Mouse (Mus musculus): Measurements from ENCODE around the gene Kctd12. TPM values are rescaled to one million over a fixed set of nuclear protein-coding genes. Genes with fewer than 3 reads are reported as not detected.

Kctd12 gene
- total RNA-seq (2021): 10 to 100 TPM; 59.3 to 62.0 TPM

DNA sequence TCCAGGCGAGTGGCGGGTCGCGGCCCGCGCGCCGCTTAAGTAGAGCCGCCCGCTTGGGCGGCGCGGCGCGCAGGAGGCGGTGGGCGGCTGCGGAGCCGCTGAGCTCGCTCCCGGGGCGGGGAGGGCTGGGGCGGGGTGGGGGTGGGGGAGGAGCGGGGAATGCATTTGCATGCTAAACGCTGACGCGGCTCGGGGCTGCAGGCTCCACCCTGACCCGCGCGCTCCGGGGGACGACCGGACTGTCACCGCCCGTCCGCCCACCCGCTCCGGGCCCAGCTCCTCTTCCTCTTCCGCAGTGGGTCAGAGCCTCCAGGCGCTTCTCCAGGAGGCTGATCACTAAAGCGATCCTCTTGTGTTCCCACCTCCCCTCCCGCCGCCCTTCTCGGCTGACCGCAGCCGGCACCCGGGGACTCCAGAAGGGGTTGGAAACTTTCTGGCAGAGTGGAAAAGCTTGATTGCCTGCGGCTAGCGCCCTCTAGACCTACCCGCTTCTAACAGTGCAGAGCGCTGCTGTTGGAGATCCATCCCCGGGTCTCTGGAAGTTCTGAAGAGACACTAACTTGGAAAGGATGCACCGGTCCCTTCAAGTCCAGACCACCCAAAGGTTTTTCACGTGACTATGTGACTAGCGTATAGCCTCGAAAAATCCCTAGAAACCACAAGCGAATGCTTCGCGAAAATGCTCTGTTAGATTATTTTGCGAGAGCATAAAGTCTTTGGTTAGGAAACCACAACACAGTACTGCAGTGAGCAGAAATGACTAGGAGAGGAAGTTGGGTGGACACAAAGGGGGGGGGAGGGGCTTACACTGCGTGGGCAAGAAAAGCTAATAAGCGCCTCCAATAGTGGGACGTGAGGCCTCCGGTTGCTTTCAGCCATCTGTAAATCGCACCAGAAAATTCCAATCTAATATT lies at the start of gene Kctd12:
Kctd12 (minus strand) TSS at position 11 of the 914 bp plus-strand sequence.
- peak; percentile 66 to 92 for DNase-seq (ENCODE audit: extremely low spot score in 1 of 2, low spot score in 2 of 2)
- intact Hi-C loops (cut with DNase I): loop anchor here (5.0 to 10.0 kb wide), 5 partner anchors 178 to 1208 kb away; no protein-coding TSS in a partner anchor

DNA sequence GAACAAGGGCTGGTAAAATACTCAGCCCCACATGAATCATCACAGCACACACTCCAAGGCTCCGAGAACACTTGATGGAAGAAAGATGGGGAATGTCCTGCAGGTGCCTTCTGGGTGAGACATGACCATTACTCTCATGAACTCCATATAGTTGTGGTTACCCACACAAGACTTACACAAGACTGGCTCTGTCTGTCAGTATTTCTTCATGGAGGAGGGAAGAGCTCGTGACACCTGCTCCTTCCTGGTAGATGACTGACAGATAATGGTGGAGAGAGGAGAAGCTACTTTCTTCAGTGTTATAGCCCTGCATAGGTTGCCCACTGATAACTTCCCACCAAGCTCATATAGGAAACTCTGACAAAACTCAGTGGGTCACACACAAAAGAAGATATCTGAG lies 46.8 kb upstream of the Kctd12 start:
- intact Hi-C loops (cut with DNase I): no loop called here
- DNase-seq (ENCODE audit: extremely low spot score in 1 of 2, low spot score in 2 of 2): no peak

DNA sequence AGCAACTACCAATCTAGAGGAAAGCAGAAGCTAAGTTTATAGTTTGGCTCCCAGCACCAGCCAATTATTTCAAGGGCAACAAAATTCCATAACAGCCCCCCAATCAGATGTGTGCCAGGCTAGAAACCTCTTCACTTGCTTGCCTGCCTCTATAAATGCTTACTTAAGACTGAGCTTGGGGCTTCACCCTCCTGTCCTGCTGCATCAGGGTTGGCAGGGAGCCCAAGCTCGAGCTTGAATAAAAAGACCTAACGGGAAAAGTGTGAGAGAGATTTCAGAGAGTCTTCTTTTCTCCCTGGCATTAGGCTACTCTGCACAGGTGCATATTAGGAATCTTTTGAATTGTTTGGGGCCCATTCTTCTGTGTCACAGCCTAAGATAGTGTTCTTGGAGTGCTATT lies 37.6 kb upstream of the Kctd12 start:
- DNase-seq (ENCODE audit: extremely low spot score in 1 of 2, low spot score in 2 of 2): peak in 1 of 2 experiments; percentile 29

DNA sequence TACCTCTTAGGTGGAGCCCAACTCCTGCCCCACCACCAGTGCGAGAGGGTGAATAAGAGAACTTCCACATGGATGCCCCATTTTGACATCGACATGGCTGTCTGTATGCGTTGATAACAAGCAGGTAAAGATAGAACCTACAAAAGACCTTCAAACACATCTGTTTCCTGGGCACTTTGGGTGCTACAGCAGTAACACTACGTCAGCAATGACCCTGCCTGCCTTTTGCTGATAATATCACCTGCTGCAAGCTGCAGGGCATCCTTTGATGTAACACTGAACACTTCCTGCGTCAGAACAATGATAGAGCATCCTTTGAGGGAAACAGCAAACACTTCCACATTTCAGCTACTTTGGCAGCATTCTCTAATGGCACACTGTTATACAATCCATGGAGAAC lies 34.6 kb upstream of the Kctd12 start:
- intact Hi-C loops (cut with DNase I): loop anchor here (10.0 kb wide), 1 partner anchor 518 kb away; no protein-coding TSS in a partner anchor
- DNase-seq (ENCODE audit: extremely low spot score in 1 of 2, low spot score in 2 of 2): no peak

More for the DNA sequence above, 37.6 kb upstream of the Kctd12 start:
- intact Hi-C loops (cut with DNase I): no loop called here

DNA sequence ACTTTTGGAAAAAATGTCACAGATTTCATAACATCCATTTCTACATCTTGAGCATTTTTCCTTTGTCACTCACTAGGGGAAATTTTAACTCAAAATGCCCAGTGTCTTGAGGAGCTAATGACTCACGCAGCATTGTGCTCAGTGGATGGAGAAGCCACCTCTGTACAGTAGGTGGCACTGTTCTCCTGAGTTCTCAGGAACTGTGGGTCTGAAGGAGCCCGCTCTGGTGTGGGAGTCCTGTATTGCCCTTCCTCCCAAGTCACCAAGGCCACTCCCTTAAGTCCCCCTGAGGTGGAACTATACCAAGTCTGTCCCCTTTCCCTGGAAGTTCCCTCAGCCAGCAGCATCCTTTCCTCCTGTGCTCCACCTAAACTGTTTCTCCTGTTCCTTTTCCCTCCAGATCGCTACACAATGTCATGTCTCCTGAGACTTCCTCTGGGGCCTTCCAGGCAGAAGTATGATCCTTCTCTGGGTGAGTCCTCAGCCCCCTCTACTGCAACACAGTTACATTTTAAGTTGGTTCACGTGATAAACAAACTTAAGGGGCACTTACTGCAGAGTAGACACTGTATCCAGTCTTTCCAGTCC lies 30.2 kb upstream of the Kctd12 start:
- intact Hi-C loops (cut with DNase I): loop anchor here (5.0 to 10.0 kb wide), 3 partner anchors 40 to 522 kb away; partner anchors contain the start of gene Fbxl3
- peak; percentile 61 to 67 for DNase-seq (ENCODE audit: extremely low spot score in 1 of 2, low spot score in 2 of 2)

GRCm38 (mm10) chr14:103011782-103012181 lies 29.3 kb upstream of the Kctd12 start:
- intact Hi-C loops (cut with DNase I): loop anchor here (5.0 to 10.0 kb wide), 3 partner anchors 41 to 523 kb away; partner anchors contain the start of gene Fbxl3
- DNase-seq (ENCODE audit: extremely low spot score in 1 of 2, low spot score in 2 of 2): peak; percentile 32 to 54

GRCm38 (mm10) chr14:103007737-103008136 lies 25.3 kb upstream of the Kctd12 start:
- DNase-seq (ENCODE audit: extremely low spot score in 1 of 2, low spot score in 2 of 2): no peak
- intact Hi-C loops (cut with DNase I): no loop called here

DNA sequence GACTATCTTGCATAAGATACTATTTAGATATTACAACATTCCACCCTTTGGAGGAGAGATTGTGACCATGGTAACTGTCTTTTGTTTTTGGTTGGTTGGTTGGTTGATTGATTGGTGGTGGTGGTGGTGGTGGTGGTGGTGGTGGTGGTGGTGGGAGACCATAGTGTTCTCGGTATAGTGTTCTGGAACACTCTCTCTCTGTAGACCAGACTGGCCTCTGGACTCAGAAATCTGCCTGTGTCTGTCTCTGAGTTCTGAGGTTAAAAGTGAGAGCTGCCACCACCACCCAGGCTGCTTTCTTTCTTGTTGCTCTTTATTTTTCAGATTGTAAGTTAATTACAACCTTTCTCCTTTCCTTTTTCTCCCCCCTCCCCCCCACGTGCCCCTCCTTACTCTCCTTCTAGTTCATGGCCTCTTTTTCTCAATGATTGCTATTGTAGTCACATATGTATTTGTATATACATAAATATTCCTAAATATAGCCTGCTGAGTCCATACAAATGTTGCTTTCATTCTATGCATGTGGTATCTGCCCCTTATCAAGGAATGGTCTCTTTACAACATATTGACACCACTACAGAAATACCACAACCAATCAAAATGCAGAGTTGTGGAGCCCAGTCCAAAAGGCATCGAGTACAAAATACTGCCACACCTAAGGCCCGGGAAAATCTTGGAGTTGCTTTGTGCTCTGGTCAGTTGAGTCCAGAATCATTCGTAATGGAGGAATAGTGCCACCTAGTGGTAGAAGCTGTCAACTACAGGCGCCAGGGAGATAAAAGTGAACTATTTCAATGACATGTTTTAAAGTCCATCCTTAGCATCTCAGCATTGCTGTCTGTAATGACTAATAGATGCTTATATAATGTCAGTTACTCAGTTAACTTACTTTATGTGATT lies 12.5 kb upstream of the Kctd12 start:
- intact Hi-C loops (cut with DNase I): loop anchor here (5.0 kb wide), 1 partner anchor 1048 kb away; no protein-coding TSS in a partner anchor
- DNase-seq (ENCODE audit: extremely low spot score in 1 of 2, low spot score in 2 of 2): peak; percentile 68 to 81

GRCm38 (mm10) chr14:102990765-102991164 lies 8.3 kb upstream of the Kctd12 start:
- intact Hi-C loops (cut with DNase I): loop anchor here (5.0 kb wide), 1 partner anchor 1043 kb away; no protein-coding TSS in a partner anchor
- DNase-seq (ENCODE audit: extremely low spot score in 1 of 2, low spot score in 2 of 2): no peak

DNA sequence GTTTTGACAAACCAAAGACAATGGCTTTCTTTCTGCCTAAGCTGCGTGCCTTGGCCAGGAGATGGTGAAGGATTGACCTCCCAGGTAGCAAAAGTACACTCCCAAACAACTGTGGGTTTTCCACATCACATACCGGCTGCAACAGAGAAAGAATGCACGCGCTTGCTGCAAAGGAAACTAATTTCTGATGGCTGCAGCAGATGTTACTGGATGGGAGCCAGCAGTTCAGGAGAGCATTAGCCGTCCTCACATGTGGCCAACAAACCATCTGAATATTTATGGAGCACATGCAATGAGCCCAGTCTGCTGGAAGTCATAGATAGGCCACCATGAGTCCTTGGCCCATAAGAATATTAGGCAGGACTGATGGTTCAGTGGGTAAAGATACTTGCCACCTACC lies 7.4 kb upstream of the Kctd12 start:
- intact Hi-C loops (cut with DNase I): loop anchor here (5.0 to 10.0 kb wide), 4 partner anchors 185 to 1215 kb away; no protein-coding TSS in a partner anchor
- DNase-seq (ENCODE audit: extremely low spot score in 1 of 2, low spot score in 2 of 2): no peak

GRCm38 (mm10) chr14:102989254-102989653 lies 6.8 kb upstream of the Kctd12 start:
- DNase-seq (ENCODE audit: extremely low spot score in 1 of 2, low spot score in 2 of 2): no peak
- intact Hi-C loops (cut with DNase I): loop anchor here (10.0 kb wide), 3 partner anchors 184 to 1214 kb away; no protein-coding TSS in a partner anchor

GRCm38 (mm10) chr14:102987626-102988025 lies 5.2 kb upstream of the Kctd12 start:
- DNase-seq (ENCODE audit: extremely low spot score in 1 of 2, low spot score in 2 of 2): no peak
- intact Hi-C loops (cut with DNase I): loop anchor here (10.0 kb wide), 3 partner anchors 183 to 1213 kb away; no protein-coding TSS in a partner anchor

- intact Hi-C loops (cut with DNase I): loop anchor here (5.0 to 10.0 kb wide), 5 partner anchors 179 to 1209 kb away; no protein-coding TSS in a partner anchor
- no peak for DNase-seq (ENCODE audit: extremely low spot score in 1 of 2, low spot score in 2 of 2)
Observed at GRCm38 (mm10) chr14:102983686-102984085, 1.2 kb upstream of the Kctd12 start.

DNA sequence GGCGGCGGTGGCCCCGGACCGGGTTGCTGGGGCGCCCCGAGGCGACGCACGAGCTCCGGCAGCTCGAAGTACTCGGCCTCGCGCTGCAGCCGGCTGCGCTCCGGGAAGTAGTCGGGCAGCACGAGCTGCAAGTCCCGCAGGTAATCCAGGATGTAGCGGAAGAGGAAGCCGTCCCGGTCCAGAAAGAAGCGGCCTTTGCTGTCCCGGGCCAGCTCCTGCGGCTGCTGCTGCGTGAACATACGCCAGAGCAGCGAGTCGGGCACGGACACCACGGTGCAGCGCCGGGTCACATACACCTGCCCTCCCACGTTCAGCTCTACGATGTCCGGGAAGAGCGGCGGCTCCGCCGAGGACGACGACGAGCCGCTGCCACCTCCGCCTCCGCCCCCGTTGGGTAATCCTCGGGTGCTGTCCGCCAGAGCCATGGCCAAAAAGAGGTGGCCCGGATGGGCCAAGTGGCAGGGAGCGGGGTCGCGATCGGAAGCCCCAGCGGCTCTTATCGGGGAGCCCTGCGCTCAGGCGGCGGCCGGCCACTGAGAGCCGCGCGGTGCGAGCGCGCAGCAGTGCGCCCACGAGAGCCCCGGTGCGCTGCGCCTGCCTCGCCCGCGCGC lies 316 bp downstream of the Kctd12 start:
- peak in 1 of 2 experiments; percentile 21 for DNase-seq (ENCODE audit: extremely low spot score in 1 of 2, low spot score in 2 of 2)
- intact Hi-C loops (cut with DNase I): loop anchor here (5.0 to 10.0 kb wide), 5 partner anchors 177 to 1207 kb away; no protein-coding TSS in a partner anchor

DNA sequence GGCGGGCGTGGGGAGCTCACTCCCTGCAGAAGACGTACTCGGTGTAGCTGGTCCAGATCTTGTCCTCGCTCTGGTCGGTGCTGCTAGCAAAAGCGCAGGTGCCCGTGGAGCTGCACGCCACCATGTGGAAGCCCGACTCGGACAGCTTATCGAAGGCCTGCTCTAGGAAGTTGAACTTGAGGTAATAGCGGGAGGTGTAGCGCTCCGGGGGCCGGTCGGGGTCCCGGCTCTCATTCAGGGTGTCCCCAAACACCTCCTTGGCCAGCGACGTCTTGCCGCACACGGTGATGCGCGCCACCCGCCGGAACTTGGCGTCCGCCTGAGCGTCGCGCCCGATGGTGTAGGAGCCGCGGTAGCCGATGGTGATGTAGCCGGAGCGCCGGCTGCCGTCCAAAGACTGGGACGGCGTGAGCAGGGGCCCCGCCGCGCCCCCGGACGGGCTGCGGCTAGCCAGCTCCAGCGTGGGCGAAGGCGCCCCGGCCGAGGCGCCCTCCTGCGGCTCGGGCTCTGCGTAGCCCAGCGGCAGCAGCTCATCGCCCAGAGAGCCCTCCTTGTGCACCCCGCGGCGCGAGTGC lies 909 bp downstream of the Kctd12 start:
- intact Hi-C loops (cut with DNase I): loop anchor here (2.0 to 10.0 kb wide), 6 partner anchors 177 to 1207 kb away; no protein-coding TSS in a partner anchor
- peak; percentile 53 to 75 for DNase-seq (ENCODE audit: extremely low spot score in 1 of 2, low spot score in 2 of 2)

DNA sequence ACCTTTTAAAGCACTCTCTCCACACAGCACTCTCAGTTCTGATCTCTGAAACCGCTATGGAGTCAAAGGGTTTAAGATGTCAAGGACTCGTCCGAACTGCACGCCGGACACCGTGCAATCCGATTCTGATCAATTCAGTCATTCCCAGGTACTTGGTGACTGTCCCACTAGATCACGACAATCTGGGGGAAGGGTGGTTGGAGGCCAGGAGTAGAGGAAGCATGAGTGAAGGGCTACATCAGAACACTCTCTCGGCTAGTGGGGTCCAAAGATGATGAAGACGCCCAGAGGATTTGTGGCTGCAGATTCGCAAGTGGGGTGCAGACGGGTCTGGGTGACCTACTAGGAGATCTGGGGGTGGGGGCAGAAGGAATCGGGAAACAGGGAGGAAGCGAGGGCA lies 1.5 kb downstream of the Kctd12 start:
- no peak for DNase-seq (ENCODE audit: extremely low spot score in 1 of 2, low spot score in 2 of 2)
- intact Hi-C loops (cut with DNase I): loop anchor here (2.0 to 10.0 kb wide), 6 partner anchors 176 to 1206 kb away; no protein-coding TSS in a partner anchor

DNA sequence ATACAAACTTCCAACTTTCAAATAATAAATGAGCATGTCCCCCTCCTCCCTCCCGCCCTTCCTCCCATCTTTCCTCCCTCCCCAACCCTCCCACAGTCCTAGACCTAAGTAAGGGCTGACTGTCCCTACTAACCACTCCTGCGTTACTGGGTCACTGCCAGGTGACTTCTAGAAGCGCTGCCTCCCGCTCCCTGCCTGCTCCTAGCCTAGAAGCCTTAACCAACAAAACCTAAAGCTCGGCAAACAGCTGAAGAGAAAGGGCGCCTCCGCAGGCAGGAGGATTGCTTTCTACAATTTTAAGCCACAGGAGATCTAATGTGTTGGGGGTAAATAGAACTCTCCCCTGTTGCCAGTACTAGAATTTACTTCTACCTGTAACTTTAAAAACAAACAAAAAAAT lies 2.0 kb downstream of the Kctd12 start:
- intact Hi-C loops (cut with DNase I): loop anchor here (2.0 to 10.0 kb wide), 6 partner anchors 176 to 1206 kb away; no protein-coding TSS in a partner anchor
- peak; percentile 35 to 55 for DNase-seq (ENCODE audit: extremely low spot score in 1 of 2, low spot score in 2 of 2)

All from left cerebral cortex, postnatal 10 days (tissue).